Comparison of ENCODE assay signal across 15 mouse cellular contexts in the genomic region with DNA sequence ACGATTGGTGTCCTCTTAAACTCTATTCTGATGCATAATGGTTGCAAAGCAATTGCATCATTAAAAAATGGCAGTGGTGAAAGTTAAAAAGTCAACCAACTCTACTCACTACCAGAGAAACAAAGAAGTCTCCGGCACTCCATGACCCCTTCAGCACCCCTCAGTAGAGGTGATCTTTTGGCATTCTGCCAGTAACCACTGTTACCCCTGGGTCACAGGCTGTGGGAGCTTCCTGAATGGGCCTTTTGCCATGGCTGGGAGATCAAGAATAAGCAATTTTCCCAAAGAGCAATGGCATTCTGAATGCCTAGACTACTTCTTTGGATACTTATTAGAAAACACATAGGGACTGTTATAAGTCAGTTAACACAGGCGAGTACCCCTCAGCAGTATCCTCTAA.
DNase-seq lines count a peak whose midpoint lies in the region; ATAC-seq and TF ChIP-seq lines count a peak whose summit lies in the region.
"Had no signal": no experiment of that assay in that cellular context is flagged by ENCODE, and none has a peak within 500 bp of the region (broad histone marks: within the 10 kb centered on the region; RNA-seq: fewer than 3 reads in every experiment).

No protein-coding gene starts in this region.

- no peak overlapping the region for H3K4me2 ChIP-seq in kidney, embryonic 15.5 days
- H3K4me2 ChIP-seq in forebrain, embryonic 11.5 days (ENCODE audit: low read depth, low read length, severe bottlenecking): no peak overlapping the region

- no peak overlapping the region for H3K4me3 ChIP-seq in kidney, embryonic 15.5 days (replicated peaks)
- no peak overlapping the region for H3K4me3 ChIP-seq in forebrain, embryonic 11.5 days (ENCODE audit: low read depth, low read length)
- H3K4me3 ChIP-seq: embryonic facial prominence, embryonic 10.5 days; erythroblast, embryonic 14.5 days had no signal

- peaks cover 12% of the 10 kb centered on the region; the same call in 1 of the 2 replicates for H3K4me1 ChIP-seq in kidney, embryonic 15.5 days
- no peaks in the 10 kb centered on the region; the same call in 1 of the 2 replicates for H3K4me1 ChIP-seq in forebrain, embryonic 11.5 days (replicated peaks; ENCODE audit: control insufficient read depth, insufficient read depth, low read length)

- no peaks in the 10 kb centered on the region for H3K36me3 ChIP-seq in kidney, embryonic 15.5 days
- H3K36me3 ChIP-seq in forebrain, embryonic 11.5 days (ENCODE audit: control insufficient read depth, insufficient read depth, low read length): no peaks in the 10 kb centered on the region
- H3K36me3 ChIP-seq: embryonic facial prominence, embryonic 10.5 days; G1E had no signal

- POLR2A ChIA-PET in Patski (lab: Charles Lee): no interaction called here

- in situ Hi-C loops in Patski (cut with MboI; ENCODE audit: low pct_unique_long_range_greater_than_20kb): no loop called here

- DNase-seq in embryo, embryonic 11 days: peak; percentile 9
- no peak for DNase-seq in embryo, embryonic 10 days (ENCODE audit: low spot score)
- DNase-seq in 3T3-L1 (ENCODE audit: low read depth, low spot score) (peak; percentile 50), Patski (ENCODE audit: low read depth, low spot score) (peak; percentile 42)
- DNase-seq in forebrain, embryonic 11.5 days (ENCODE audit: low spot score): no peak
- no peak for DNase-seq in gastrocnemius, adult 8-10 months (ENCODE audit: low spot score in 2 of 2)
- DNase-seq: cerebellum, adult 8-10 months; gastrocnemius, postnatal 10 days; lung, postnatal 36 days; right cerebral cortex, postnatal 4 days had no signal

- H3K9ac ChIP-seq in kidney, embryonic 15.5 days: no peak overlapping the region
- H3K9ac ChIP-seq in forebrain, embryonic 11.5 days (ENCODE audit: low read length): no peak overlapping the region

- 51% methylated on average over 3 of the region's 3 CpGs for WGBS in kidney, embryonic 15.5 days
- WGBS in forebrain, embryonic 11.5 days: 54% methylated on average over 3 of the region's 3 CpGs

- ATAC-seq in Patski: peak; percentile 39
- ATAC-seq in kidney, embryonic 15.5 days (replicated peaks; ENCODE audit: low FRiP score): 0 out of 2 replicates have a peak, but pooled peaks have one; percentile 49
- ATAC-seq in forebrain, embryonic 11.5 days (replicated peaks; ENCODE audit: low FRiP score): no peak
- ATAC-seq: inflammation-experienced regulatory T-cells, adult 6 months had no signal

- H3K9me3 ChIP-seq in kidney, embryonic 15.5 days (replicated peaks): no peaks in the 10 kb centered on the region
- H3K9me3 ChIP-seq in forebrain, embryonic 11.5 days (ENCODE audit: control insufficient read depth, low read length): no peaks in the 10 kb centered on the region
- H3K9me3 ChIP-seq: embryonic facial prominence, embryonic 10.5 days had no signal

- no peak for TF ChIP-seq CTCF in Patski (IDR thresholded peaks at IDR 0.05)

- CTCF ChIA-PET in Patski (lab: Charles Lee): interaction anchor here (0.6 kb wide), 1 partner anchor 70 kb away, joined by 3 read pairs; no protein-coding TSS in a partner anchor

- 0 out of 2 replicates have a peak overlapping the region, but pooled peaks have one; percentile 13 for H3K27ac ChIP-seq in kidney, embryonic 15.5 days
- no peak overlapping the region for H3K27ac ChIP-seq in forebrain, embryonic 11.5 days (ENCODE audit: low read depth, low read length)
- H3K27ac ChIP-seq: embryonic facial prominence, embryonic 10.5 days had no signal

- no peaks in the 10 kb centered on the region for H3K27me3 ChIP-seq in Patski
- H3K27me3 ChIP-seq in kidney, embryonic 15.5 days: no peaks in the 10 kb centered on the region
- no peaks in the 10 kb centered on the region for H3K27me3 ChIP-seq in forebrain, embryonic 11.5 days (ENCODE audit: control insufficient read depth, insufficient read depth, low read length)

Comparison
In these comparisons a context has a peak if more than half of its experiments do, and no peak if none do; other contexts are left out.
1. DNase-seq: peak in embryo, embryonic 11 days (single experiment), 3T3-L1 (single experiment) and Patski (single experiment); none in embryo, embryonic 10 days (single experiment), forebrain, embryonic 11.5 days (single experiment) and gastrocnemius, adult 8-10 months (0 of 2).